Mouse (Mus musculus): ENCODE results near the gene Trmt11.
"Not testable (repeated sequence)": the region's sequence is repeated elsewhere in the genome, so short reads cannot be mapped to it uniquely, and the experiment has no call there.

The Trmt11 gene

GRCm38 (mm10) chr10:30555686-30556578, 44.6 kb downstream of the Trmt11 start:
- DNase-seq (ENCODE audit: extremely low spot score) = no peak

GRCm38 (mm10) chr10:30552377-30552776, 48.2 kb downstream of the Trmt11 start:
- DNase-seq (ENCODE audit: extremely low spot score) = no peak

GRCm38 (mm10) chr10:30549974-30550373, 50.6 kb downstream of the Trmt11 start:
- DNase-seq (ENCODE audit: extremely low spot score) = no peak

GRCm38 (mm10) chr10:30538538-30538815, 62.1 kb downstream of the Trmt11 start:
- DNase-seq (ENCODE audit: extremely low spot score) = no peak

- DNase-seq (ENCODE audit: extremely low spot score) = peak; percentile 32
Measured at GRCm38 (mm10) chr10:30537734-30538537, 62.6 kb downstream of the Trmt11 start.

- not testable (repeated sequence) for DNase-seq (ENCODE audit: extremely low spot score)
Measured at GRCm38 (mm10) chr10:30535930-30536329, 64.6 kb downstream of the Trmt11 start.

GRCm38 (mm10) chr10:30527122-30527521, 73.4 kb downstream of the Trmt11 start:
- DNase-seq (ENCODE audit: extremely low spot score) = no peak

- no peak for DNase-seq (ENCODE audit: extremely low spot score)
Measured at GRCm38 (mm10) chr10:30521727-30522126, 78.8 kb downstream of the Trmt11 start.

- no peak for DNase-seq (ENCODE audit: extremely low spot score)
Measured at GRCm38 (mm10) chr10:30519143-30519542, 81.4 kb downstream of the Trmt11 start.

- no peak for DNase-seq (ENCODE audit: extremely low spot score)
Measured at GRCm38 (mm10) chr10:30517224-30517623, 83.3 kb downstream of the Trmt11 start.

- DNase-seq (ENCODE audit: extremely low spot score) = no peak
Measured at GRCm38 (mm10) chr10:30516771-30517170, 83.8 kb downstream of the Trmt11 start.

- no peak for DNase-seq (ENCODE audit: extremely low spot score)
Measured at GRCm38 (mm10) chr10:30504736-30505135, 95.8 kb downstream of the Trmt11 start.

- DNase-seq (ENCODE audit: extremely low spot score) = no peak
Measured at GRCm38 (mm10) chr10:30503168-30503567, 97.4 kb downstream of the Trmt11 start.

- no peak for DNase-seq (ENCODE audit: extremely low spot score)
Measured at GRCm38 (mm10) chr10:30502718-30503117, 97.8 kb downstream of the Trmt11 start.

- DNase-seq (ENCODE audit: extremely low spot score) = not testable (repeated sequence)
Measured at GRCm38 (mm10) chr10:30498223-30498622, 102.3 kb downstream of the Trmt11 start.
